Mouse (Mus musculus) C2C12 (cell line): ENCODE results near the gene Pdk2.

Experiments
- CEBPB ChIP-seq: IDR thresholded peaks from one replicate; pipeline ENCODE4 v1.6.1; 2011; ENCODE audit warnings: low read depth, mild to moderate bottlenecking, control low read depth, moderate library complexity
- CTCF ChIP-seq: IDR thresholded peaks from one replicate; pipeline ENCODE4 v1.5.1; 2011; ENCODE audit not compliant: control insufficient read depth, insufficient read depth, insufficient read length
- MAX ChIP-seq: IDR thresholded peaks from one replicate; pipeline ENCODE4 v1.6.1; 2011; ENCODE audit warnings: mild to moderate bottlenecking, control low read depth
- USF1 ChIP-seq: IDR thresholded peaks from one replicate; pipeline ENCODE4 v1.6.1; 2011; ENCODE audit warnings: low read depth, mild to moderate bottlenecking, control low read depth, moderate library complexity

DNA sequence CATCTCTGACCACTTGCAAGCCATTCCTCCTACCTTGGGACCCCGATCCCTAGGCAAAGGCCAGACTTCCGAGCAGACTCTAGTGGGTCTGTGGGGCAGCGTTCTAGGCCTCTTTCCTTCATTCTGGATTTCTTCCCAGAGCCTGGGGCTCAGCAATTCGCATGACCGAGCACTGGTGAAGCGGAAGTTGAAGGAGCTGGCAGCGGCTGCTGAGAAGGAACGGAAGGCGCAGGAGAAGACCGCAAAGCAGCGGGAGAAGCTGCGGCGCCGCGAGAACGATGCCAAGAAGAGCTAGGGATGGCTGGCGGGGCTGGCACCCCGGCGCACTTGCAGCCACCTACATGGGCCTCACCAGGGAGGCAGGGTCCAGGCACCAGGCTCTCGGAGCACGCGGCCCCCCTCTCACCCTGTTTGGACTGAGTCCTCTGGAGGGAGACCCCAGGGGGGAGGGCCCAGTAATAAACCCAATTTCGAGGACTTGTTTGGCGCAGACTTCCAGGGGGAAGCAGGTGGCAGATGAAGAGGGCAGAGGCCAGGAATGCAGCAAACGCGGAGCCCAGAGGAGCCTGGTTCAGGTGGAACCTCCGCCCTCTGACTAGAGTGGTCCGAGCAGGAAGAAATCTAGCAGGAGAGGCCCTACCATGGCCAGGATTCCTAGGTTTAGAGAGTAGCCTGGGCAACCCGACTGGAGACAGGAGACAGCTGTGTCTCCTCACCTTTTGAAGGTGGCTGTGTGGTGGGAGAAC is 16.5 kb downstream of the Pdk2 start:
- TF ChIP-seq CTCF, result no peak
- no peak for TF ChIP-seq MAX
- no peak for TF ChIP-seq USF1
- no peak for TF ChIP-seq CEBPB
